Mouse (Mus musculus) CH12.LX (cell line): ENCODE measurements around the gene Papss2. TPM values are rescaled to one million over a fixed set of nuclear protein-coding genes. Genes with fewer than 3 reads are reported as not detected.

Source experiments
- DNase-seq: peaks from one replicate; pipeline ENCODE4 v3.0.0-alpha.2; 2013; ENCODE audit errors: extremely low read depth
- H3K27ac ChIP-seq: 2 replicates; pipeline ENCODE4 v1.5.1; 2012; ENCODE audit warnings: low read depth, mild to moderate bottlenecking, control low read depth, moderate library complexity; ENCODE audit not compliant: insufficient read depth
- H3K27me3 ChIP-seq: replicated peaks from 2 replicates; pipeline ENCODE3; 2012; ENCODE audit warnings: inconsistent platforms
- H3K36me3 ChIP-seq, 2 experiments: replicated peaks in 1 of 2; 2 replicates each; pipeline versions ENCODE3 to v1.6.1; 2012; ENCODE audit warnings: inconsistent platforms in 1 of 2, low read length in 1 of 2, mild to moderate bottlenecking in 1 of 2, mixed read lengths in 1 of 2, moderate library complexity in 1 of 2; ENCODE audit not compliant: control insufficient read depth in 1 of 2, insufficient read depth in 1 of 2
- H3K4me1 ChIP-seq, 2 experiments: 2 replicates each; pipeline ENCODE4 v1.6.1; 2012; ENCODE audit warnings: inconsistent platforms in 1 of 2, moderate library complexity in 1 of 2; ENCODE audit not compliant: insufficient read depth in 2 of 2, control insufficient read depth in 1 of 2
- H3K4me2 ChIP-seq: 2 replicates; pipeline ENCODE4 v1.6.1; 2012; ENCODE audit warnings: low read depth, mild to moderate bottlenecking, control low read depth; ENCODE audit not compliant: poor library complexity, insufficient read depth, severe bottlenecking
- H3K4me3 ChIP-seq, 3 experiments: fragments of 150-350 bp in 1 of 3; sonication (generic) in 1 of 3; replicated peaks in 1 of 3; 2 replicates each; pipeline versions ENCODE3 to v1.5.1; 2011 to 2012; ENCODE audit warnings: low read depth in 2 of 3, low read length in 2 of 3, mild to moderate bottlenecking in 2 of 3, moderate library complexity in 2 of 3, control low read depth in 1 of 3, improper control_type of control experiment in 1 of 3, inconsistent platforms in 1 of 3, mixed read lengths in 1 of 3; ENCODE audit not compliant: poor library complexity in 1 of 3
- H3K79me2 ChIP-seq: replicated peaks from 2 replicates; pipeline ENCODE4 v1.6.1; 2012; ENCODE audit warnings: mild to moderate bottlenecking, moderate library complexity; ENCODE audit not compliant: control insufficient read depth, poor library complexity, insufficient read depth, severe bottlenecking; ENCODE audit errors: extremely low read depth
- H3K9ac ChIP-seq: 2 replicates; pipeline ENCODE4 v1.6.1; 2012; ENCODE audit warnings: low read depth, mild to moderate bottlenecking, control low read depth, moderate library complexity; ENCODE audit not compliant: insufficient read depth
- H3K9me3 ChIP-seq: replicated peaks from 2 replicates; pipeline ENCODE3; 2012; ENCODE audit warnings: low read length, inconsistent platforms, mixed read lengths
- CHD1 ChIP-seq: IDR thresholded peaks from 2 replicates; pipeline ENCODE4 v1.6.1; 2012; ENCODE audit warnings: low read depth, low read length, improper control_type of control experiment, inconsistent platforms
- E2F4 ChIP-seq: IDR thresholded peaks from 2 replicates; pipeline ENCODE4 v1.6.1; 2011; ENCODE audit warnings: low read depth, low read length, improper control_type of control experiment; ENCODE audit not compliant: insufficient replicate concordance
- JUND ChIP-seq: conservative IDR thresholded peaks from 2 replicates; pipeline ENCODE4 v1.6.1; 2011; ENCODE audit warnings: low read depth, low read length, improper control_type of control experiment
- KAT2A ChIP-seq: IDR thresholded peaks from 2 replicates; pipeline ENCODE4 v1.6.1; 2012; ENCODE audit warnings: low read length, improper control_type of control experiment, inconsistent platforms; ENCODE audit not compliant: insufficient replicate concordance
- MAX ChIP-seq: IDR thresholded peaks from 2 replicates; pipeline ENCODE4 v1.6.1; 2011; ENCODE audit warnings: low read length, improper control_type of control experiment
- MXI1 ChIP-seq: IDR thresholded peaks from 2 replicates; pipeline ENCODE4 v1.6.1; 2011; ENCODE audit warnings: mild to moderate bottlenecking, low read depth, low read length, improper control_type of control experiment
- PAX5 ChIP-seq: IDR thresholded peaks from 2 replicates; pipeline ENCODE4 v1.6.1; 2012; ENCODE audit warnings: low read length, inconsistent platforms, mixed read lengths
- POLR2A ChIP-seq: IDR thresholded peaks from 2 replicates; pipeline ENCODE4 v1.6.1; 2011; ENCODE audit warnings: low read depth, mild to moderate bottlenecking, improper control_type of control experiment, low read length
- POLR2AphosphoS2 ChIP-seq: IDR thresholded peaks from 2 replicates; pipeline ENCODE4 v1.6.1; 2011; ENCODE audit warnings: low read depth, low read length, improper control_type of control experiment
- RCOR1 ChIP-seq: conservative IDR thresholded peaks from 2 replicates; pipeline ENCODE4 v1.6.1; 2012; ENCODE audit warnings: low read depth, mild to moderate bottlenecking, inconsistent platforms, low read length, improper control_type of control experiment
- SIN3A ChIP-seq: IDR thresholded peaks from 2 replicates; pipeline ENCODE4 v1.6.1; 2012; ENCODE audit warnings: low read length, improper control_type of control experiment, inconsistent platforms
- TCF12 ChIP-seq: IDR thresholded peaks from 2 replicates; pipeline ENCODE4 v1.6.1; 2014; ENCODE audit warnings: low read depth, mild to moderate bottlenecking, inconsistent platforms, low read length, improper control_type of control experiment
- USF1 ChIP-seq: IDR thresholded peaks from 2 replicates; pipeline ENCODE4 v1.6.1; 2014; ENCODE audit warnings: low read depth, mild to moderate bottlenecking, inconsistent platforms, low read length, improper control_type of control experiment
- ZC3H11A ChIP-seq: IDR thresholded peaks from 2 replicates; pipeline ENCODE4 v1.6.1; 2012; ENCODE audit warnings: low read depth, mild to moderate bottlenecking, inconsistent platforms, low read length, improper control_type of control experiment
- ZMIZ1 ChIP-seq: IDR thresholded peaks from 2 replicates; pipeline ENCODE4 v1.6.1; 2012; ENCODE audit warnings: low read depth, mild to moderate bottlenecking, inconsistent platforms, low read length, improper control_type of control experiment
- dilution Hi-C: fragments of 300-500 bp; cut with MboI; formaldehyde crosslinking; loops from 2 replicates; pipeline ENCODE4 v1.14.3; 2020; ENCODE audit warnings: low sequenced_read_pairs; ENCODE audit not compliant: extremely low pct_unique_long_range_greater_than_20kb, extremely low pct_ligation_motif_present
- in situ Hi-C: fragments of 300-500 bp; cut with MboI; formaldehyde crosslinking; loops from 3 replicates; pipeline ENCODE4 v1.14.3; 2019; ENCODE audit warnings: low sequenced_read_pairs, low pct_ligation_motif_present, low pct_unique_long_range_greater_than_20kb, mixed read lengths
- polyA plus RNA-seq: library from polyadenylated mRNA; unstranded; fragments of >175 nt; gene quantifications from 2 replicates; pipeline ENCODE4 v1.2.1, GENCODE M21; 2012; ENCODE audit warnings: low read depth; ENCODE audit not compliant: insufficient read length
- total RNA-seq, 2 experiments: library from RNA; depleted of rRNA; stranded (reverse); fragments of 300-350 nt in 1 of 2; fragments of >200 nt in 1 of 2; gene quantifications; 2 replicates each; pipeline ENCODE4 v1.2.3; 2012 to 2014

Papss2 gene
- total and polyA plus RNA-seq, 3 experiments: 0.36 to 0.42 (median 0.39) TPM

DNA sequence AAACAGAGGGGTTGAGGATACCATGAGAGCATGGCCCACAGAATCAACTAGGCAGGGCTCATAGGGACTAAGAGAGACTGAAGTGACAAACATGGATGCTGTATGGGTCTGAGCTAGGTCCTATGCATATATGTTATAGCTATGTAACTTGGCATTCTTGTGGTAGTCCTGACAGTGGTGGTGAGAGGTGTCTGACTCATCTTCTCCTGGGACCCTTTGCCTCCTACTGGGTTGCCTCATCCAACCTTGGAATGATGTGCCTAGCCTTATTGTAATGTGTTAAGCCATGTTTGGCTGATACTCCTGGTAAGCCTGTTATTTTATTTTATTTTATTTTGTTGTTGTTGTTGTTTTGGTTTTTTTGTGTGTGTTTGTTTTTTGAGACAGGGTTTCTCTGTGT lies 120.1 kb downstream of the Papss2 start:
- no peak overlapping the region for H3K4me2 ChIP-seq
- in situ Hi-C loops: loop anchor here (5.0 to 10.0 kb wide), 2 partner anchors 42 to 649 kb away; partner anchors contain the start of gene Pten
- no peak overlapping the region for H3K27ac ChIP-seq
- H3K36me3 ChIP-seq: no peaks in the 10 kb centered on the region
- DNase-seq: no peak
- peaks cover 11% of the 10 kb centered on the region for H3K79me2 ChIP-seq
- H3K9ac ChIP-seq: no peak overlapping the region
- H3K9me3 ChIP-seq: no peaks in the 10 kb centered on the region
- H3K4me3 ChIP-seq: no peak overlapping the region
- dilution Hi-C loops: no loop called here
- TF ChIP-seq KAT2A: no peak
- TF ChIP-seq ZC3H11A: no peak
- no peak for TF ChIP-seq CHD1
- no peak for TF ChIP-seq RCOR1
- no peak for TF ChIP-seq SIN3A
- no peak for TF ChIP-seq MAX
- TF ChIP-seq TCF12: no peak
- no peak for TF ChIP-seq PAX5
- no peak for TF ChIP-seq USF1
- TF ChIP-seq ZMIZ1: no peak
- TF ChIP-seq MXI1: no peak
- no peak for TF ChIP-seq POLR2AphosphoS2
- no peak for TF ChIP-seq JUND
- no peak for TF ChIP-seq E2F4
- no peak for TF ChIP-seq POLR2A
- peaks cover 6 to 23% of the 10 kb centered on the region in 2 experiments for H3K4me1 ChIP-seq
- no peaks in the 10 kb centered on the region for H3K27me3 ChIP-seq

Other genes starting within 250 kb of the Papss2 start
- gene Sgms1, start 206.1 kb upstream of the Papss2 start, total RNA-seq (2012; rRNA removed): 1.4 and 2.3 TPM in 2 replicates
- 1.7 and 1.8 TPM in 2 replicates for gene Sgms1, start 206.1 kb upstream of the Papss2 start, total RNA-seq (2014; rRNA removed)
- gene Sgms1, start 206.1 kb upstream of the Papss2 start, polyA plus RNA-seq: 1.8 and 2.6 TPM in 2 replicates
- 132 and 145 TPM in 2 replicates for gene Rpl9-ps6, start 129.2 kb upstream of the Papss2 start, total RNA-seq (2012; rRNA removed)
- 772 and 843 TPM in 2 replicates for gene Rpl9-ps6, start 129.2 kb upstream of the Papss2 start, total RNA-seq (2014; rRNA removed)
- 149 and 309 TPM in 2 replicates for gene Rpl9-ps6, start 129.2 kb upstream of the Papss2 start, polyA plus RNA-seq
- gene Minpp1, start 110.0 kb upstream of the Papss2 start, total RNA-seq (2012; rRNA removed): 44.0 and 50.7 TPM in 2 replicates
- gene Minpp1, start 110.0 kb upstream of the Papss2 start, total RNA-seq (2014; rRNA removed): 73.1 and 73.2 TPM in 2 replicates
- 41.9 and 50.5 TPM in 2 replicates for gene Minpp1, start 110.0 kb upstream of the Papss2 start, polyA plus RNA-seq
- gene Atad1, start 144.0 kb downstream of the Papss2 start, total RNA-seq (2012; rRNA removed): 78.5 TPM in 2 replicates
- gene Atad1, start 144.0 kb downstream of the Papss2 start, total RNA-seq (2014; rRNA removed): 252 and 268 TPM in 2 replicates
- 78.9 and 103 TPM in 2 replicates for gene Atad1, start 144.0 kb downstream of the Papss2 start, polyA plus RNA-seq
- 24.1 and 28.9 TPM in 2 replicates for gene Pten, start 161.7 kb downstream of the Papss2 start, total RNA-seq (2012; rRNA removed)
- gene Pten, start 161.7 kb downstream of the Papss2 start, total RNA-seq (2014; rRNA removed): 41.5 and 47.5 TPM in 2 replicates
- gene Pten, start 161.7 kb downstream of the Papss2 start, polyA plus RNA-seq: 30.7 and 36.8 TPM in 2 replicates